Mouse (Mus musculus) lung, adult 10 weeks (tissue): ENCODE results near the gene Kansl1. TPM values are rescaled to one million over a fixed set of nuclear protein-coding genes. Genes with fewer than 3 reads are reported as not detected.

ENCODE experiments used
- polyA plus RNA-seq: library from polyadenylated mRNA; stranded (reverse); fragments of 350-450 nt; fragmentation: Illumina TruSeq; extraction: RNeasy Lipid Tissue Mini Kit (QIAGEN cat#74804); gene quantifications from one replicate; pipeline ENCODE4 v1.2.3, GENCODE M21; 2014; ENCODE audit warnings: low read depth, low replicate concordance; ENCODE audit not compliant: insufficient read depth

The Kansl1 gene
- polyA plus RNA-seq, result 11.5 TPM

DNA sequence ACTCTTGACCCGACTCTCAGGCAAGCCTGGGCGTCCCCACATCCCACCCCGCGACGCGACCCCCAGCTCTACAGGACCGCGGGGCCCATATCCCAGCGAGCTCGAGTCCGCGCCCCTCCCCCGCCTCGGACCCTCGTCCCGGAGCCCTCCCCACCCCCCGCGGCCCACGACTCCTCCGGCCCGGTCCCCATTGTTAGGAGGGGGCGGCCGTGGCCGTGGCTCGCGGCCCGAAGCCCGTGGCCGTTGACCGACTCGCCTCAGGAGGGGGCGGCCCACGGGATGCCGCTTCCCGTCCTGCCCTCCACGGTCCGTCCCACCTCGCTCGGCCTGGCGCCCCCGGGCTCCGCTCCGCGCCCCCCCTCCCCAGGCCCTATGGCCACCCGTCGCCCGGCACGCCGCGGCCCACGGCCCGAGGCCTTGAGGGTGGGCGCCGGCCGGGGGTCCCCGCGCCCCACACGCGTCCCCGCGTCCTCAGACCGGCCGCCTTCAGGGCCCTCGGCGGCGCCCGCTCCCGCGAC is at the start of gene Kansl1:
Kansl1 (minus strand) TSS at position 111 of the 518 bp plus-strand sequence.

Other genes starting within 250 kb of the Kansl1 start
- 36.4 TPM for gene Mapt, start 237.5 kb downstream of the Kansl1 start, polyA plus RNA-seq
- gene Cdc27, start 81.8 kb upstream of the Kansl1 start, polyA plus RNA-seq, result 8.2 TPM
- gene Myl4, start 81.8 kb upstream of the Kansl1 start, polyA plus RNA-seq, result 276 TPM
- 5.7 TPM for gene Itgb3, start 139.1 kb upstream of the Kansl1 start, polyA plus RNA-seq
- gene Gm11639, start 216.8 kb upstream of the Kansl1 start, polyA plus RNA-seq, result not detected